Mouse (Mus musculus) liver, embryonic 14.5 days (tissue): ENCODE data around the gene Bbip1. TPM values are rescaled to one million over a fixed set of nuclear protein-coding genes. Genes with fewer than 3 reads are reported as not detected.
"Not testable (repeated sequence)": the region's sequence is repeated elsewhere in the genome, so short reads cannot be mapped to it uniquely, and the experiment has no call there.

ENCODE experiments used
- ATAC-seq: fragments of 200-750 bp; cut with Nextera tagmentation; 2 replicates; pipeline ENCODE4 v1.8.0; 2017; ENCODE audit warnings: moderate number of reproducible peaks, mild to moderate bottlenecking, moderate library complexity; ENCODE audit not compliant: insufficient read depth
- DNase-seq, 3 experiments: peaks; one replicate each; pipeline ENCODE4 v3.0.0-alpha.2; 2012 to 2013; ENCODE audit warnings: low read depth in 3 of 3, low spot score in 3 of 3
- H3K27ac ChIP-seq: fragments of 300-500 bp; sonication (generic); 2 replicates; pipeline ENCODE4 v1.5.1; 2014; ENCODE audit warnings: moderate library complexity, mild to moderate bottlenecking, control low read depth, inconsistent platforms
- H3K27me3 ChIP-seq: fragments of 300-500 bp; sonication (generic); 2 replicates; pipeline ENCODE4 v1.6.1; 2014; ENCODE audit warnings: mild to moderate bottlenecking, low read length, moderate library complexity; ENCODE audit not compliant: control insufficient read depth, insufficient read depth
- H3K36me3 ChIP-seq: fragments of 300-500 bp; sonication (generic); replicated peaks from 2 replicates; pipeline ENCODE4 v1.6.1; 2014; ENCODE audit warnings: low read depth; ENCODE audit not compliant: control insufficient read depth, insufficient read depth
- H3K4me1 ChIP-seq, 2 experiments: fragments of 200-500 bp in 1 of 2; fragments of 300-500 bp in 1 of 2; sonication (generic) in 1 of 2; replicated peaks; 2 replicates each; pipeline ENCODE4 v1.6.1; 2012 to 2014; ENCODE audit warnings: antibody characterized with exemption in 1 of 2, inconsistent platforms in 1 of 2, low read length in 1 of 2; ENCODE audit not compliant: control insufficient read depth in 2 of 2, insufficient read depth in 2 of 2
- H3K4me2 ChIP-seq: fragments of 300-500 bp; sonication (generic); 2 replicates; pipeline ENCODE4 v1.6.1; 2014; ENCODE audit warnings: low read depth, mild to moderate bottlenecking, control low read depth, moderate library complexity
- H3K4me3 ChIP-seq, 2 experiments: fragments of 200-500 bp in 1 of 2; fragments of 300-500 bp in 1 of 2; sonication (generic) in 1 of 2; 2 replicates each; pipeline ENCODE4 v1.5.1; 2012 to 2014; ENCODE audit warnings: low read depth in 2 of 2, low read length in 2 of 2, mild to moderate bottlenecking in 2 of 2, control low read depth in 1 of 2, inconsistent platforms in 1 of 2, moderate library complexity in 1 of 2; ENCODE audit not compliant: insufficient read depth in 1 of 2
- H3K9ac ChIP-seq: fragments of 300-500 bp; sonication (generic); replicated peaks from 2 replicates; pipeline ENCODE4 v1.6.1; 2014; ENCODE audit warnings: mild to moderate bottlenecking, control low read depth, moderate library complexity
- H3K9me3 ChIP-seq: fragments of 300-500 bp; sonication (generic); 2 replicates; pipeline ENCODE4 v1.6.1; 2016; ENCODE audit warnings: low read length, mixed read lengths; ENCODE audit not compliant: control insufficient read depth
- CTCF ChIP-seq: IDR thresholded peaks from 2 replicates; pipeline ENCODE4 v1.5.1; 2016; ENCODE audit warnings: antibody characterized with exemption, low read depth, control low read depth
- EP300 ChIP-seq: IDR thresholded peaks from 2 replicates; pipeline ENCODE4 v1.6.1; 2016; ENCODE audit warnings: antibody characterized with exemption, low read depth
- WGBS: fragments of 180-500 bp; shearing (Covaris S2); extraction: QIAGEN DNeasy Blood & Tissue Kit; methylation state at CpG from one replicate; pipeline ENCODE4 v1.1.7; 2014; ENCODE audit not compliant: insufficient replicate concordance; 5-methylcytosine and 5-hydroxymethylcytosine counted together
- polyA plus RNA-seq, 2 experiments: library from polyadenylated mRNA; depleted of rRNA in 1 of 2; stranded (reverse) in 1 of 2; unstranded in 1 of 2; fragments of >200 nt; fragmentation: Nextera tagmentation in 1 of 2; extraction: Ambion mirVana in 1 of 2; gene quantifications; 2 replicates each; pipeline versions ENCODE4 v1.2.1 to v1.2.3; 2012 to 2014

Gene Bbip1
- polyA plus RNA-seq, 2 experiments = 26.6 to 55.2 TPM

DNA sequence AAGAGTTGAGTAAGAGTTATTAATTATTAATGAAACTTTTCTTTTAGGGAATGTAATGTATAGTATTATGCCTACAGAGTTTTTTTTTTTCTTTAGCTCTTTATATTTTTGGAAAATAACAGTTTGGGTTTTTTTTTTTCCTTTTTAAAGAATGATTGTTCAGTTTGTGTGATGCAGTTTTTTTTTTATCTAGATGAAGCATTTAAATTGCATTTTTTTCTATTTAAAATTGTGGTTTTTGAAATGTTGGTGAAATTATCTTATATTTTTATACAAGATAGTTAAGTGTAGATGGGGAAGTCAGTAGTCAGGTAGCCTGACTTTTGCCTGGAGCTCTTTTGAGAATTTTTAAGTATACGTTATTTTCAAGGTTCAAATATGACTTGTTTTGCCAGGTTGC, 17.7 kb downstream of the Bbip1 start:
- 0 out of 4 replicates have a peak, but pooled peaks cover 0 to 1% of the 10 kb centered on the region in 2 experiments for H3K4me1 ChIP-seq
- no peak overlapping the region for H3K27ac ChIP-seq
- H3K27me3 ChIP-seq = no peaks in the 10 kb centered on the region
- TF ChIP-seq EP300 (no peak), CTCF (no peak)
- DNase-seq (no peak), ATAC-seq (no peak)
- no peaks in the 10 kb centered on the region for H3K9me3 ChIP-seq
- no peak overlapping the region for H3K9ac ChIP-seq
- H3K36me3 ChIP-seq = peaks cover 6% of the 10 kb centered on the region
- H3K4me3 ChIP-seq = no peak overlapping the region
- no peak overlapping the region for H3K4me2 ChIP-seq
- 76% methylated on average over 1 of the region's 1 CpGs for WGBS

DNA sequence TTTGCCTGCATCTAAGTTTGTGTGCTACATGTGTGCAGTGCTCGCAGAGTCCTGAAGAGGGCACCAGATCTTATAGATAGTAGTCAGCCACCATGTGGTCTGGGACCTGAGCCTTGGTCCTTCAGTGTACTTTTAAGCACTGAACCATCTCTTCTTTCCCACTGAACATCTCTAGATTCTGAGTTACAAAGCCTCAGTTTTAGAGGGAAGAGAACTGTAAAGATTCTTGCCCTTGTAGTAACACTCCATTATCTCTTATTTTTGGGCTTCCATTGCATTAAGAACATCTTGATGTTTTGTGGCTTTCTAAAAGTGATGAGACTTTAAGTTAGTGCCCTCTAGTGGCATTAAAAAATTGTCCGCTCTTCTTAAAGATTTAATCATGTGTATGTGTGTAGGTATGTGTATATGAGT, 19.1 kb downstream of the Bbip1 start:
- H3K4me1 ChIP-seq = 0 out of 4 replicates have a peak, but pooled peaks cover 0 to 1% of the 10 kb centered on the region in 2 experiments
- H3K4me2 ChIP-seq = no peak overlapping the region
- peak; percentile 23; the same call in 1 of the 2 replicates for ATAC-seq
- no peak overlapping the region for H3K9ac ChIP-seq
- TF ChIP-seq EP300 (no peak), CTCF (peak; percentile 58)
- peak in 2 of 3 experiments; percentile 37 to 55 for DNase-seq
- H3K9me3 ChIP-seq = no peaks in the 10 kb centered on the region
- H3K4me3 ChIP-seq = no peak overlapping the region
- WGBS = 73% methylated on average over 2 of the region's 2 CpGs
- H3K36me3 ChIP-seq = peaks cover 6% of the 10 kb centered on the region
- no peaks in the 10 kb centered on the region for H3K27me3 ChIP-seq
- H3K27ac ChIP-seq = no peak overlapping the region

DNA sequence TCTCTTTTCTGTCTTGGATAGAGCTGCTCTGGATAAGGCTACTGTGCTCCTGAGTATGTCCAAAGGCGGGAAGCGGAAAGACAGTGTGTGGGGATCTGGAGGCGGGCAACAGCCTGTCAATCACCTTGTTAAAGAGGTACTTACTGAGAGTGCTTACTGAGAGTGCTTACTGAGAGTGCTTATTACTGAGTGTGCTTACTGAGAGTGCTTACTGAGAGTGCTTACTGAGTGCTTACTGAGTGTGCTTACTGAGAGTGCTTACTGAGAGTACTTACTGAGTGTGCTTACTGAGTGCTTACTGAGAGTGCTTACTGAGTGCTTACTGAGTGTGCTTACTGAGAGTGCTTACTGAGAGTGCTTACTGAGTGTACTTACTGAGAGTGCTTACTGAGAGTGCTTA, 22.4 kb downstream of the Bbip1 start:
- not testable (repeated sequence) for H3K36me3 ChIP-seq, H3K27ac ChIP-seq, H3K4me1 ChIP-seq, H3K9me3 ChIP-seq, H3K4me3 ChIP-seq, ATAC-seq, H3K4me2 ChIP-seq, DNase-seq, H3K9ac ChIP-seq, H3K27me3 ChIP-seq
- 80% methylated on average over 3 of the region's 3 CpGs for WGBS

DNA sequence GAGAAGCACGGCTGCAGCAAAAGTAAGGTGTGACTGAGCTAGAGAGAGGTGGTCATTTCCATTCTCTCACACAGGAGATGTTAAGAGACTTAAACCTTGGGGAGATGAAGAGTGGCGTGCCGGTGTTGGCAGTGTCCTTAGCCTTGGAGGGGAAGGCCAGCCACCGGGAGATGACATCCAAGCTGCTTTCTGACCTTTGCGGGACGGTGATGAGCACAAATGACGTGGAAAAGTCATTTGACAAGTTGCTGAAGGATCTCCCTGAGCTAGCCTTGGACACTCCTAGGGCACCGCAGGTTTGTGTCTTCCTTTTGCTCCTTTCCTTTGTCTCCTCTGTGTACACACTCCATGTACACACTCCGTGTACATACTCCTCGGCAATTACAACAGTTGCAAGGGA, 24.9 kb downstream of the Bbip1 start:
- Histone ChIP-seq H3K4me1 (no peaks in the 10 kb centered on the region), H3K27ac (no peak overlapping the region), H3K9ac (no peak overlapping the region), H3K9me3 (no peaks in the 10 kb centered on the region), H3K4me2 (no peak overlapping the region), H3K36me3 (peaks cover 4% of the 10 kb centered on the region; the same call in 1 of the 2 replicates), H3K4me3 (no peak overlapping the region), H3K27me3 (no peaks in the 10 kb centered on the region)
- WGBS = 79% methylated on average over 10 of the region's 10 CpGs
- ATAC-seq (no peak), DNase-seq (no peak)
- no peak for TF ChIP-seq EP300
- no peak for TF ChIP-seq CTCF

DNA sequence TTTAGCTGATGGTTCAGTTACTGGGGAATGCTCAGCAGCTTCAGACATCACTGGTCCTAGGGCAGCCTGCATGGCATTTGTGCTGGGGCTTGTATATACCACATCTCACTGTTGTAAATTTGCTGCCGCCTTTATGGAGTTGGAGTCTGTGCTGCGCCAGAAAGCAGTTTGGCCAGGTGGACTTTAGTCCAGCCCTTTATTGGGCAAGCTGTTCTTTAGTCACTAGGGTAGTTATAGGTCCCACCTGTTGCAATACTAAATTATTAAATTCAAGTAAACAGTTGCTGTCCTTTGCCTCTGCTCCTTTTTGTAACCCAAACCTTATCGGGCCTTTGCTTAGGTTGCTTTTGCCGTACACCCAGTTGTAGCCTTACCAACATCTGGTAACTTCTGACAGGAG, 29.5 kb downstream of the Bbip1 start:
- Histone ChIP-seq H3K9me3 (no peaks in the 10 kb centered on the region), H3K36me3 (peaks cover 4% of the 10 kb centered on the region; the same call in 1 of the 2 replicates), H3K4me2 (no peak overlapping the region), H3K4me3 (no peak overlapping the region), H3K27ac (no peak overlapping the region), H3K9ac (no peak overlapping the region), H3K4me1 (no peaks in the 10 kb centered on the region), H3K27me3 (no peaks in the 10 kb centered on the region)
- no peak for TF ChIP-seq EP300
- TF ChIP-seq CTCF = no peak
- 78% methylated on average over 4 of the region's 4 CpGs for WGBS
- DNase-seq = no peak
- ATAC-seq = no peak

- not testable (repeated sequence) for H3K9ac ChIP-seq, H3K4me3 ChIP-seq, H3K27me3 ChIP-seq, H3K27ac ChIP-seq, H3K36me3 ChIP-seq, H3K9me3 ChIP-seq, H3K4me2 ChIP-seq, ATAC-seq, DNase-seq
- H3K4me1 ChIP-seq = peaks cover 15 to 23% of the 10 kb centered on the region in 2 experiments
These were observed 37.7 kb downstream of the Bbip1 start for GRCm38 (mm10) chr19:53906703-53907070.
